In the genomic region with DNA sequence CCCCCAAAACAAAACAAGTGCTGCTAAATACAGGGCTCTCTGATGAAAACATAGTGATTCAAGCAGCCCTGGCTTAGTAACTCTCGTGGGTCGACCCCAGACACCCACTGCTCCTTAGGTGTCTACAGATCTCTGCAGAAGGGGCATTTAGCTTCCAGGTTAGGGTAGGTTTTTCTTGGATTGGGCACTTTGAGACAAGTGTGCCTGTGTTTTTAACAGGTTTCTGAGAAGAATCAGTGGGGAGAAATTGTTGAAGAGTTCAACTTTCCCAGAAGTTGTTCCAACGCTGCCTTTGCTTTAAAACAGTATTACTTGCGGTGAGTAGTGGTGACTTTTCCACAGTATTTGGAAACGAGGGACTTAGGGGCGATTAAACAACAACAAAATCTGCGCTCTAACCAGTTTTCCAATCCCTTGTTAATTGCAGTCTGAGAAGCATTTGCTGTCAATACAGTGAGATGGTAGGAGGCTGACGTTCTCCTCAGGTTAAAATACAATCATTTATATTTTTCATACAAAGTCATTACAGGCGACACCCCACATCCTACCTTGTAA, we compare ENCODE assay signal across 8 mouse cellular contexts. TPM values are rescaled to one million over a fixed set of nuclear protein-coding genes. Genes with fewer than 3 reads are reported as not detected.
DNase-seq lines count a peak whose midpoint lies in the region; ATAC-seq and TF ChIP-seq lines count a peak whose summit lies in the region.

No protein-coding gene starts in this region.

- peak overlapping the region; percentile 76 for H3K4me2 ChIP-seq in forebrain, embryonic 15.5 days (replicated peaks)
- H3K4me2 ChIP-seq in liver, postnatal 0 days (ENCODE audit: low read depth, low read length) = peak overlapping the region; percentile 89

- H3K9ac ChIP-seq in forebrain, embryonic 15.5 days (replicated peaks) = peak overlapping the region; percentile 99
- peak overlapping the region; percentile 99 for H3K9ac ChIP-seq in liver, postnatal 0 days (replicated peaks)

- under 1% methylated on average over 9 of the region's 9 CpGs for WGBS in forebrain, embryonic 15.5 days
- WGBS in liver, postnatal 0 days (ENCODE audit: insufficient replicate concordance) = 9% methylated on average over 9 of the region's 9 CpGs

- no peak for TF ChIP-seq EP300 in liver, postnatal 0 days (IDR thresholded peaks at IDR 0.05; ENCODE audit: low read depth)

- H3K4me3 ChIP-seq in gastrocnemius, adult 2 months = peak overlapping the region; percentile 79
- H3K4me3 ChIP-seq in forebrain, embryonic 15.5 days = peak overlapping the region; percentile 78
- H3K4me3 ChIP-seq in liver, postnatal 0 days (ENCODE audit: low read depth, low read length) = peak overlapping the region; percentile 95

- H3K36me3 ChIP-seq in forebrain, embryonic 15.5 days = peaks cover under 1% of the 10 kb centered on the region; the same call in 1 of the 2 replicates
- peaks cover 1% of the 10 kb centered on the region; the same call in 1 of the 2 replicates for H3K36me3 ChIP-seq in liver, postnatal 0 days (replicated peaks; ENCODE audit: insufficient read depth, low read length)

- TF ChIP-seq CTCF in gastrocnemius, adult 2 months (IDR thresholded peaks at IDR 0.05) = no peak
- TF ChIP-seq CTCF in liver, postnatal 0 days (IDR thresholded peaks at IDR 0.05; ENCODE audit: low read depth) = no peak

- H3K27me3 ChIP-seq in forebrain, embryonic 15.5 days = no peaks in the 10 kb centered on the region
- H3K27me3 ChIP-seq in liver, postnatal 0 days (ENCODE audit: insufficient read depth, low read length) = no peaks in the 10 kb centered on the region

- H3K9me3 ChIP-seq in forebrain, embryonic 15.5 days = no peaks in the 10 kb centered on the region
- H3K9me3 ChIP-seq in liver, postnatal 0 days (ENCODE audit: low read length) = no peaks in the 10 kb centered on the region

- peak overlapping the region; percentile 96 for H3K27ac ChIP-seq in gastrocnemius, adult 2 months
- peak overlapping the region; percentile 99 for H3K27ac ChIP-seq in forebrain, embryonic 15.5 days (replicated peaks)
- H3K27ac ChIP-seq in liver, postnatal 0 days (ENCODE audit: low read depth) = peak overlapping the region; percentile 100

- ATAC-seq in forebrain, embryonic 15.5 days (replicated peaks) = no peak
- ATAC-seq in liver, postnatal 0 days = no peak

- no peak for DNase-seq in gastrocnemius, adult 2 months
- no peak for DNase-seq in gastrocnemius, postnatal 36 days
- peak; percentile 10 for DNase-seq in CD4-positive helper T cell, adult 2 months (ENCODE audit: low read depth, low spot score)
- peak; percentile 34 for DNase-seq in liver, postnatal 0 days
- no peak for DNase-seq in T-cell, adult 2 months (ENCODE audit: low spot score)
- DNase-seq in testis, postnatal 14 days (ENCODE audit: low spot score) = no peak
- DNase-seq in cerebellum, adult 11 months = no peak

- H3K4me1 ChIP-seq in forebrain, embryonic 15.5 days = peaks cover 21% of the 10 kb centered on the region
- peaks cover 14% of the 10 kb centered on the region for H3K4me1 ChIP-seq in liver, postnatal 0 days (ENCODE audit: insufficient read depth)

- intact Hi-C loops in gastrocnemius, adult 2 months (cut with DNase I) = loop anchor here (5.0 to 10.0 kb wide), 4 partner anchors 264 to 524 kb away; a partner anchor contains a TSS
- intact Hi-C loops in gastrocnemius, postnatal 36 days (cut with DNase I) = loop anchor here (5.0 to 10.0 kb wide), 2 partner anchors 173 to 524 kb away; a partner anchor contains a TSS

RNA-seq across cellular contexts. Expression of a gene that starts 1.6 kb away (rescaled TPM):
- 10 to 100 TPM; 13.1 to 13.2 TPM for total RNA-seq in gastrocnemius, adult 2 months (2021)
- 10 to 100 TPM; 11.0 to 13.1 TPM for total RNA-seq in gastrocnemius, postnatal 36 days (2021)
- 27.4 and 29.9 TPM in 2 replicates for polyA plus RNA-seq in forebrain, embryonic 15.5 days (2015; fragmentation: Nextera tagmentation; extraction: Ambion mirVana)
- 5.5 and 5.9 TPM in 2 replicates for polyA plus RNA-seq in liver, postnatal 0 days (2015; fragmentation: Nextera tagmentation; extraction: Ambion mirVana)

Comparison
In these comparisons a context has a peak if more than half of its experiments do, and no peak if none do; other contexts are left out.
1. DNase-seq: peak in CD4-positive helper T cell, adult 2 months (single experiment) and liver, postnatal 0 days (single experiment); none in gastrocnemius, adult 2 months (single experiment), gastrocnemius, postnatal 36 days (0 of 2), T-cell, adult 2 months (single experiment), testis, postnatal 14 days (single experiment) and cerebellum, adult 11 months (single experiment).
2. Peak in every context shown above with its lines, with median percentiles within 50 percentile points of each other: H3K27ac ChIP-seq and H3K4me3 ChIP-seq.